Mouse (Mus musculus) C2C12 (cell line): ENCODE measurements around the gene Ndst2.

Experiments
- CEBPB ChIP-seq: IDR thresholded peaks from one replicate; pipeline ENCODE4 v1.6.1; 2011; ENCODE audit warnings: low read depth, mild to moderate bottlenecking, control low read depth, moderate library complexity
- CTCF ChIP-seq: IDR thresholded peaks from one replicate; pipeline ENCODE4 v1.5.1; 2011; ENCODE audit not compliant: control insufficient read depth, insufficient read depth, insufficient read length
- MAX ChIP-seq: IDR thresholded peaks from one replicate; pipeline ENCODE4 v1.6.1; 2011; ENCODE audit warnings: mild to moderate bottlenecking, control low read depth
- MYOD1 ChIP-seq: IDR thresholded peaks from one replicate; pipeline ENCODE4 v1.6.1; 2011; ENCODE audit warnings: low read depth; ENCODE audit not compliant: control insufficient read depth, insufficient read length
- MYOG ChIP-seq: IDR thresholded peaks from one replicate; pipeline ENCODE4 v1.6.1; 2011; ENCODE audit not compliant: control insufficient read depth, insufficient read length; ENCODE audit errors: extremely low read depth
- USF1 ChIP-seq: IDR thresholded peaks from one replicate; pipeline ENCODE4 v1.6.1; 2011; ENCODE audit warnings: low read depth, mild to moderate bottlenecking, control low read depth, moderate library complexity

- TF ChIP-seq MYOD1 (no peak), CTCF (no peak), MAX (no peak), USF1 (no peak), CEBPB (no peak), MYOG (no peak)
Measured at GRCm38 (mm10) chr14:20682498-20682897, 51.9 kb downstream of the Ndst2 start.
